Mouse (Mus musculus) stomach, embryonic 14.5 days (tissue): ENCODE measurements around the gene Tbc1d1. TPM values are rescaled to one million over a fixed set of nuclear protein-coding genes. Genes with fewer than 3 reads are reported as not detected.

ENCODE experiments used
- ATAC-seq: fragments of 200-750 bp; cut with Nextera tagmentation; 2 replicates; pipeline ENCODE4 v1.8.0; 2017; ENCODE audit warnings: low read depth, moderate TSS enrichment; ENCODE audit not compliant: insufficient number of reproducible peaks, insufficient read depth, low FRiP score
- H3K27ac ChIP-seq: fragments of 300-500 bp; sonication (generic); 2 replicates; pipeline ENCODE4 v1.5.1; 2014; ENCODE audit warnings: mild to moderate bottlenecking, low read length, moderate library complexity, mixed read lengths
- H3K27me3 ChIP-seq: fragments of 300-500 bp; sonication (generic); 2 replicates; pipeline ENCODE4 v1.6.1; 2014; ENCODE audit warnings: low read length, control low read depth, mixed read lengths; ENCODE audit not compliant: control insufficient read depth, insufficient read depth
- H3K36me3 ChIP-seq: fragments of 300-500 bp; sonication (generic); 2 replicates; pipeline ENCODE4 v1.6.1; 2014; ENCODE audit warnings: mild to moderate bottlenecking, control low read depth, low read length, moderate library complexity, mixed read lengths; ENCODE audit not compliant: control insufficient read depth, insufficient read depth
- H3K4me1 ChIP-seq: fragments of 300-500 bp; sonication (generic); 2 replicates; pipeline ENCODE4 v1.6.1; 2014; ENCODE audit warnings: low read length, control low read depth, mixed read lengths; ENCODE audit not compliant: control insufficient read depth, insufficient read depth
- H3K4me2 ChIP-seq: fragments of 300-500 bp; sonication (generic); replicated peaks from 2 replicates; pipeline ENCODE4 v1.6.1; 2014; ENCODE audit warnings: low read depth, low read length, control low read depth
- H3K4me3 ChIP-seq: fragments of 300-500 bp; sonication (generic); 2 replicates; pipeline ENCODE4 v1.5.1; 2014; ENCODE audit warnings: low read depth, low read length, control low read depth
- H3K9ac ChIP-seq: fragments of 300-500 bp; sonication (generic); replicated peaks from 2 replicates; pipeline ENCODE4 v1.6.1; 2014; ENCODE audit warnings: low read depth, mild to moderate bottlenecking, control low read depth, low read length, moderate library complexity, mixed read lengths
- H3K9me3 ChIP-seq: fragments of 300-500 bp; sonication (generic); 2 replicates; pipeline ENCODE4 v1.6.1; 2016; ENCODE audit warnings: low read depth, low read length, control low read depth; ENCODE audit not compliant: control insufficient read depth
- WGBS: fragments of 180-500 bp; shearing (Covaris S2); extraction: QIAGEN DNeasy Blood & Tissue Kit; methylation state at CpG from one replicate; pipeline ENCODE4 v1.1.7; 2014; 5-methylcytosine and 5-hydroxymethylcytosine counted together
- polyA plus RNA-seq: library from polyadenylated mRNA; unstranded; fragments of >200 nt; fragmentation: Nextera tagmentation; extraction: Ambion mirVana; gene quantifications from 2 replicates; pipeline ENCODE4 v1.2.1, GENCODE M21; 2014

Gene Tbc1d1
- polyA plus RNA-seq, 1 experiment from 2014 or later = 37.2 TPM

DNA sequence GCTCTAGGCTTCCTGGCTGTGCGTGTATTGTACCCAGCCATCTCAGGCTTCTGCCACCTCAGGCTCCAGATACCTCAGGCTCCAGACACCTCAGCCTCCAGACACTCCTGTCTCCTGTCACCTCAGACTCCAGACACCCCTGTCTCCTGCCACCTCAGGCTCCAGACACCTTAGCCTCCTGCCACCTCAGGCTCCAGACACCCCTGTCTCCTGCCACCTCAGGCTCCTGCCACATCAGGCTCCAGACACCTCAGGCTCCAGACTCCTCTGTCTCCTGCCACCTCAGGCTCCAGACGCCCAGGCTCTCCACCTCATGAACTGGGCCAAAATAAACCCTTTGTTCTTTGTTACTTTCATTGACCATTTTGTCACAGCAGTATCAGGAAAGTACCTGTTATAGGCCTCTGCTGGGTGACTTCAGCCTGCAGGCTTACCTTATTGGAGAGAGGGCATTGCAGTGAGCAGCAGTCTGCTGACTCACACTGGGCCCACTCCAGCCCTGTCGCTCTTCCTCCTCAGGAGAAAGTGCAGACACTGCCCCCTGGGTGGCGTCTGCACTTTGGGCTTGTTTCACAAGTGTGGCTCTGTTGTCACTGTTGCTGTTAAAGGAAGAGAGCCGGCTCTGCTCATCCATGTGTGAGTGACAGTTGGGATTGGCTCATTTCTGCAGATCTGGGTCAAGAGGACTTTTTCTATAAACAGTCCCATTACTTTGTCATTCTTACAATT lies 188.0 kb downstream of the Tbc1d1 start:
- H3K27me3 ChIP-seq = no peaks in the 10 kb centered on the region
- H3K36me3 ChIP-seq = peaks cover 12% of the 10 kb centered on the region
- peak overlapping the region; percentile 63 for H3K27ac ChIP-seq
- H3K4me3 ChIP-seq = no peak overlapping the region
- 45% methylated on average over 5 of the region's 5 CpGs for WGBS
- no peak overlapping the region for H3K9ac ChIP-seq
- H3K4me2 ChIP-seq = no peak overlapping the region
- H3K4me1 ChIP-seq = peaks cover 8% of the 10 kb centered on the region
- no peaks in the 10 kb centered on the region for H3K9me3 ChIP-seq
- no peak for ATAC-seq

DNA sequence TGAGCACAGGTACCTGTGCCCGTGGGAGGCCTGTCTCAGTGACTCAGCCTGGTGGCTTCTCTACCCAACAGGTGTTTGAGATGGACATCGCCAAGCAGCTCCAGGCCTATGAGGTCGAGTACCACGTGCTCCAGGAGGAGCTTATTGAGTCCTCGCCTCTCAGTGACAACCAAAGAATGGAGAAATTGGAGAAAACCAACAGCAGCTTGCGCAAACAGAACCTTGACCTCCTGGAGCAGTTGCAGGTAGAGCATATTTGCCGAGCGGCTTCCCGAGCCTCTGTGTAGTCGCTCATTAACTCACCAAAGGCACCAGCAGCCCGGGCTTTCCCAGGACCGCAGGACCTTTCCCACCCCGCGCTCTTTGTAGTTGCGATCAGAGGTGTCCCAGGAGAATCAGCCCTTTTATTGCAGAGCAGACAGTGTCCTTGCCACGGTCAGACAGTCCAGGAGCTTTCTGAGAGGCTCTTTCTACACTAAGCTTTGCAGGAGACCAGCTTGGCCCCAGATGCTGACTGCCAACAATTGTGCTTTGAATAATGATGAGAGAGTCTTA lies 189.2 kb downstream of the Tbc1d1 start:
- H3K27me3 ChIP-seq = no peaks in the 10 kb centered on the region
- no peaks in the 10 kb centered on the region for H3K9me3 ChIP-seq
- H3K36me3 ChIP-seq = peaks cover 12% of the 10 kb centered on the region
- WGBS = 62% methylated on average over 16 of the region's 16 CpGs
- H3K9ac ChIP-seq = no peak overlapping the region
- H3K4me3 ChIP-seq = no peak overlapping the region
- peak; percentile 87 for ATAC-seq
- peaks cover 8% of the 10 kb centered on the region for H3K4me1 ChIP-seq
- peak overlapping the region; percentile 81; the same call in 1 of the 2 replicates for H3K27ac ChIP-seq
- H3K4me2 ChIP-seq = no peak overlapping the region

DNA sequence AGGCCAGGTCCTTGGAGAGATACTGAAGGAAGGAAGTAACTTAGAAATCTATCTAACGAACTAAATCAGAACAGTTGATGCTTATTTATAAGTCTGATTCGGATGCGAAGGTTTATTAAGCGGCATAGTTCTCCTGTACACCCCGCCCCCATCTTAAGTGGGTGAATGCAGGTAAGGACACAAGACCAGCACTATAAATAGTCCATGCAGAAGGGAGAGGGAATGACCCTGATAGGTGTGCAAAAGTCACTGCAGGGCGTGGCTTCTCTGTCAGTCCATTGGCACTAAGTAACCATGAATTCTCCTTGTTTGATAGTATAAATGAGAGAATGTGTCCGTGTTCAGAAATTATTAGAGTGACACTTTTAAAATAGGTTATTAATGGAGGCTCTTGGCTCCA lies 189.7 kb downstream of the Tbc1d1 start:
- no peak for ATAC-seq
- H3K4me2 ChIP-seq = no peak overlapping the region
- peaks cover 8% of the 10 kb centered on the region for H3K4me1 ChIP-seq

DNA sequence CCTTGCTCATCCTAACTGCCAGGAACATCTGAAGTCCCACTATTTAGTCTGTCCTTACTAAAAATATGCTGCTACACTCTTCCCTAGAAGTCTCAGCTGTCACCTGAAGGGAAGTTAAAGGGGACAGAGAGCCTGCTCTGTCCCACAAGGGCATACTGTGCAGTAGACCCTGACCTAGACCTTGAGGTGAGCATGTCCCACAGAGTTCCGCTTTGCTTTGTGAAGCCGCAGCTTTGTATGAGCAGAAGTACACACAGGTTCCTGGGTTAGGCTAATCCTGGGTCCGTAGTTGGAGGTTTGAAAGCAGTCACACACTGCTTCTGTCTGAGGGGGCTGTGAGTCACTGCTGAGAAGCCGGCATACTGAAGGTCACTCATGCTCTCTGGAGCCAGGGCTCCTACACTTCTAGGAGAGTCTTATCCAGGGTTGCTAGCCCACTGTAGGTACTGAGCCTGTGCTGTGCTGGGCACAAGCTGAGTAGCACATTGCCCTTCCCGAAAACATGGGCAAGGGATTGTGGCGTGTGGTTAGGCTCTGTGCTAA lies 190.3 kb downstream of the Tbc1d1 start:
- Histone ChIP-seq H3K9me3 (no peaks in the 10 kb centered on the region), H3K9ac (no peak overlapping the region), H3K4me3 (no peak overlapping the region), H3K36me3 (peaks cover 17% of the 10 kb centered on the region), H3K4me2 (0 out of 2 replicates have a peak overlapping the region, but pooled peaks have one; percentile 1), H3K4me1 (peaks cover 8% of the 10 kb centered on the region), H3K27ac (peak overlapping the region; percentile 81), H3K27me3 (no peaks in the 10 kb centered on the region)
- WGBS = 79% methylated on average over 6 of the region's 6 CpGs
- no peak for ATAC-seq

More for the DNA sequence above, 189.7 kb downstream of the Tbc1d1 start:
- H3K4me3 ChIP-seq = no peak overlapping the region
- WGBS = 64% methylated on average over 7 of the region's 7 CpGs
- H3K9ac ChIP-seq = no peak overlapping the region
- H3K27ac ChIP-seq = peak overlapping the region; percentile 81; the same call in 1 of the 2 replicates
- peaks cover 13% of the 10 kb centered on the region for H3K36me3 ChIP-seq
- H3K9me3 ChIP-seq = no peaks in the 10 kb centered on the region
- H3K27me3 ChIP-seq = no peaks in the 10 kb centered on the region

DNA sequence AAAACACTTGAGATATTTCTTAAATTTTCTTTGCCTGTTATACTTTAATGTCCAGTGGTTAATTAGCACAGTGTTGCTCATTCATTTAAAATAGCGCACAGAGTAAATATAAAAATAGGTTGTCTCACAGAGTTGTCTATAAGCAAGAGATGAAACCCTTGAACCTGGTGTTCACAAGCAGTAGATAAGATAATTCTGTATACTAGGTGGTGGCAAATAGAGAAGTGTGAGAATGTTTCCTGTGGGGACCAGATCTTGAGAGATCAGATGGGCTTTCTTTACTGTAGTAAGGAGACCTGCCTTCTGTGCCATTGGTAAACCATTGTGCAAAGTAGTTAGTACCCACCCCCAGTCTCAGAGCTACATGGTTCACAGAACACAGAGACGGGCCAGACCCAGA lies 192.1 kb downstream of the Tbc1d1 start:
- Histone ChIP-seq H3K9me3 (no peaks in the 10 kb centered on the region), H3K36me3 (peaks cover 15% of the 10 kb centered on the region), H3K4me2 (no peak overlapping the region), H3K27me3 (no peaks in the 10 kb centered on the region), H3K4me1 (peaks cover 8% of the 10 kb centered on the region), H3K9ac (no peak overlapping the region), H3K27ac (no peak overlapping the region), H3K4me3 (no peak overlapping the region)
- ATAC-seq = no peak
- WGBS = 95% methylated on average over 2 of the region's 2 CpGs

DNA sequence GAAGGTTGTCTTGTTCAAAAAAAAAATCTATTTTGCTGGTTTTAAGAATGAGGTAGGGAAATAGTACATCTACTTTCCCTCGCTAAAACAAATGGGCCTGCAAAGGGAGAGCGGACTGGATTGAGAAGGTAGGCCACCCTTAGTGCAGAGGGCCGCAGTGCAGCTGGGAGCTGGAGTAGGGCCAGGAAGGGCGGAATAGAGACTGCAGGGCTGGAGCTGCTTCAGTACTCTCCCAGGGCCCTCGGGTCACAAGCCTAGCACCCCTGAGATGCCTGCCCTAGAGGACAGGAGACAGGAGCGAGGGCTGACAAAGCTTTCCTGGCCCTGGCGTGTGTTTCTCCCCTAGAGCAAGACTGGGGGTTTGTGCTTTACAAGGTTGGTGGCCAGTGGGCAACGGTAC lies 192.7 kb downstream of the Tbc1d1 start:
- Histone ChIP-seq H3K9me3 (no peaks in the 10 kb centered on the region), H3K36me3 (peaks cover 12% of the 10 kb centered on the region; the same call in 1 of the 2 replicates), H3K27me3 (no peaks in the 10 kb centered on the region), H3K4me3 (no peak overlapping the region), H3K4me2 (no peak overlapping the region), H3K27ac (no peak overlapping the region), H3K4me1 (peaks cover 8% of the 10 kb centered on the region), H3K9ac (no peak overlapping the region)
- 89% methylated on average over 8 of the region's 8 CpGs for WGBS
- ATAC-seq = no peak

DNA sequence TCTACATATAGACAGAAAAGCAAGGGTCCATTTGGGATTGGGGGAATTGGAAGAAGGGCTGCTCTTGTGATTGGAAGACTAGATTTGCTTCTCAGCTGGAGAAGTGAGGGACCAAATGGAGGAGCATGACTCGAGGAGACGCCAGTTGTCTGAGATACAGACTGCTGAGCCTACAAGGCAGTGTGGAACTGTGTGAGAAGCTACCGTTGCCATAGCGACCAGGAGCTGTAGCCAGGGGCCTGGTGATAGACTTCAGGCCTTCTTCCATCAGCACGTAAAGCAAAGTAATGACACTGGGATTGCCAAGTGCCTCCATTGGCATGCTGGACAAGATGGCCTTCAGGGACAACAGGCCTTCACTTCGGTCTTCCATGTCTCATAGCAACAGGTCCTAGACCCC lies 195.9 kb downstream of the Tbc1d1 start:
- H3K27ac ChIP-seq = no peak overlapping the region

DNA sequence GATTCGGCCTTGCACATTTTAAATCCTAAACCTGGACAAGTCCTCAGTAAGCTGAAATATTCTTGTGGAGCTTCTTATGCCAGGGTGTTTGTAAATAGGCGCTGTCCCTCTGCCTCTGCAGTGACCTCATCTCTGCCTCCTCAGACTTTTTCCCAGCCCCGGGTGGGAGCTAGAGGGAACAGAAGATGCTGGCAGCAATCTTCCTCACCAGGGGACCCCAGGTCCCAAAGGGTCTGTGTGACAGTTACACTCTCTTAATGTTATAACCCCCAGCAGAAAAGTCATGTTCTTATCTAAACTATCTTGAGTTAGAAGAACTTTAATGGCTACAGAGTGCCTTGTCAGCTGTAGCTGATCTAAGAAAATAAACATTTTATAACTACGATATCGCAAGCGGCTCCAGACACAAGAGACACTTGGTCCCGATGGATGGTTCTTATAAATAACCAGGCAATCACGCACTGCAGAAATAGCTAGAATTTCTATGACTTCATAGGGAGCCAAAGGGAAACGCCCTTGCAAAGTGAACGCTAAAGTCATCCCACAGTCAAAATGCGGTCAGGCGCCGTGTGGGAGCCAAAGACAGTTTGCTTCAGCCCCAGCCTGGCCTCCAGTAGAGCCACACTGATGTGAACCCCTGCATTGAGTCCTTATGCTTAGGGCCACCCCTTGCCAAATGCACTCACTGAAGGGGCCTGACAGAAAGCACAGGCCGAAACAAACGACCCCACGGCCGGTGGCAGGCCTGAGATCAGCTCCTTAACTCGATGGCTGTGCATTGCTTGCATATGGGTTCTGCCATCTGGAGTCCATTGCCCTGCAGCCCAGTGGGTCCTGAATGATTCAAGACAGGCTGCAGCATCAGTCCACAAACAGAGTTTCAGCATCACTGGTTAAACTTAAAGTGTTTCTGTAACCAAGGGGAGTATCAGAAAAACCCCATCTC lies 202.8 kb downstream of the Tbc1d1 start:
- H3K27me3 ChIP-seq = no peaks in the 10 kb centered on the region
- no peak overlapping the region for H3K4me2 ChIP-seq
- no peaks in the 10 kb centered on the region for H3K9me3 ChIP-seq
- no peak overlapping the region for H3K9ac ChIP-seq
- H3K4me1 ChIP-seq = peaks cover 11% of the 10 kb centered on the region; the same call in 1 of the 2 replicates
- 44% methylated on average over 18 of the region's 18 CpGs for WGBS
- H3K27ac ChIP-seq = peak overlapping the region; percentile 44; the same call in 1 of the 2 replicates
- no peaks in the 10 kb centered on the region for H3K36me3 ChIP-seq
- H3K4me3 ChIP-seq = no peak overlapping the region
- ATAC-seq = peak; percentile 47; the same call in 1 of the 2 replicates

More for the DNA sequence above, 195.9 kb downstream of the Tbc1d1 start:
- Histone ChIP-seq H3K9ac (no peak overlapping the region), H3K4me2 (no peak overlapping the region), H3K4me3 (no peak overlapping the region), H3K9me3 (no peaks in the 10 kb centered on the region), H3K36me3 (peaks cover 9% of the 10 kb centered on the region; the same call in 1 of the 2 replicates), H3K27me3 (no peaks in the 10 kb centered on the region), H3K4me1 (no peaks in the 10 kb centered on the region)
- ATAC-seq = no peak
- 85% methylated on average over 6 of the region's 6 CpGs for WGBS
